Mouse (Mus musculus) heart, embryonic 11.5 days (tissue): ENCODE results near the gene Rpl23a. TPM values are rescaled to one million over a fixed set of nuclear protein-coding genes. Genes with fewer than 3 reads are reported as not detected.
"Not testable (repeated sequence)": the region's sequence is repeated elsewhere in the genome, so short reads cannot be mapped to it uniquely, and the experiment has no call there.

Source experiments
- ATAC-seq: fragments of 200-750 bp; cut with Nextera tagmentation; replicated peaks from 2 replicates; pipeline ENCODE4 v1.8.0; 2017; ENCODE audit warnings: moderate library complexity; ENCODE audit not compliant: insufficient number of reproducible peaks, low FRiP score, low TSS enrichment
- H3K27ac ChIP-seq: fragments of 300-500 bp; sonication (generic); 2 replicates; pipeline ENCODE4 v1.5.1; 2014; ENCODE audit warnings: mild to moderate bottlenecking, low read depth, low read length
- H3K27me3 ChIP-seq: fragments of 300-500 bp; sonication (generic); 2 replicates; pipeline ENCODE4 v1.6.1; 2014; ENCODE audit warnings: mild to moderate bottlenecking, low read length, mixed read lengths; ENCODE audit not compliant: control insufficient read depth, insufficient read depth
- H3K36me3 ChIP-seq: fragments of 300-500 bp; sonication (generic); 2 replicates; pipeline ENCODE4 v1.6.1; 2014; ENCODE audit warnings: mild to moderate bottlenecking, low read length, moderate library complexity, mixed read lengths; ENCODE audit not compliant: control insufficient read depth, insufficient read depth
- H3K4me1 ChIP-seq: fragments of 300-500 bp; sonication (generic); 2 replicates; pipeline ENCODE4 v1.6.1; 2014; ENCODE audit warnings: low read length; ENCODE audit not compliant: control insufficient read depth, insufficient read depth
- H3K4me2 ChIP-seq: fragments of 300-500 bp; sonication (generic); 2 replicates; pipeline ENCODE4 v1.6.1; 2014; ENCODE audit warnings: mild to moderate bottlenecking, moderate library complexity
- H3K4me3 ChIP-seq: fragments of 300-500 bp; sonication (generic); 2 replicates; pipeline ENCODE4 v1.5.1; 2014; ENCODE audit warnings: low read depth, low read length
- H3K9ac ChIP-seq: fragments of 300-500 bp; sonication (generic); 2 replicates; pipeline ENCODE4 v1.6.1; 2014; ENCODE audit warnings: mild to moderate bottlenecking, low read depth, low read length, moderate library complexity
- H3K9me3 ChIP-seq: fragments of 300-500 bp; sonication (generic); replicated peaks from 2 replicates; pipeline ENCODE4 v1.6.1; 2016; ENCODE audit warnings: low read length; ENCODE audit not compliant: control insufficient read depth
- WGBS: fragments of 180-500 bp; shearing (Covaris S2); extraction: QIAGEN DNeasy Blood & Tissue Kit; methylation state at CpG from one replicate; pipeline ENCODE4 v1.1.7; 2014; ENCODE audit not compliant: insufficient replicate concordance; 5-methylcytosine and 5-hydroxymethylcytosine counted together
- polyA plus RNA-seq: library from polyadenylated mRNA; unstranded; fragments of >200 nt; fragmentation: Nextera tagmentation; extraction: Ambion mirVana; gene quantifications from 2 replicates; pipeline ENCODE4 v1.2.1, GENCODE M21; 2014

The Rpl23a gene
- polyA plus RNA-seq, 1 experiment from 2014 or later: 1,178 TPM

- peak; percentile 76 for ATAC-seq
- WGBS: 2% methylated on average over 41 of the region's 42 CpGs
- peak overlapping the region; percentile 78 for H3K4me3 ChIP-seq
These were observed 6.1 kb upstream of the Rpl23a start for GRCm38 (mm10) chr11:78189234-78190040.

GRCm38 (mm10) chr11:78188331-78189233, 5.2 kb upstream of the Rpl23a start, which contains the start of gene Rab34:
TSS of gene Rab34 (plus strand) at chr11:78188430.
- Histone ChIP-seq H3K27me3 (no peaks in the 10 kb centered on the region; the same call in 1 of the 2 replicates), H3K36me3 (peaks cover 20% of the 10 kb centered on the region), H3K9me3 (no peaks in the 10 kb centered on the region), H3K27ac (peak within 1 kb of the TSS; percentile 94), H3K9ac (peak within 1 kb of the TSS; percentile 84), H3K4me3 (peak within 1 kb of the TSS; percentile 78), H3K4me2 (peak within 1 kb of the TSS; percentile 79), H3K4me1 (peaks cover 9% of the 10 kb centered on the region)
- under 1% methylated on average over 77 of the region's 80 CpGs for whole genome bisulfite sequencing
- ATAC-seq: peak; percentile 80

More at GRCm38 (mm10) chr11:78189234-78190040, 6.1 kb upstream of the Rpl23a start:
- peaks cover 5% of the 10 kb centered on the region for H3K4me1 ChIP-seq
- no peaks in the 10 kb centered on the region for H3K9me3 ChIP-seq
- H3K4me2 ChIP-seq: peak overlapping the region; percentile 79
- no peaks in the 10 kb centered on the region; the same call in 1 of the 2 replicates for H3K27me3 ChIP-seq
- H3K27ac ChIP-seq: peak overlapping the region; percentile 94
- peak overlapping the region; percentile 84 for H3K9ac ChIP-seq
- H3K36me3 ChIP-seq: peaks cover 20% of the 10 kb centered on the region

GRCm38 (mm10) chr11:78184702-78185101, 1.3 kb upstream of the Rpl23a start:
- 92% methylated on average over 6 of the region's 6 CpGs for WGBS
- H3K27ac ChIP-seq, H3K4me3 ChIP-seq, ATAC-seq, H3K9me3 ChIP-seq, H3K27me3 ChIP-seq, H3K4me2 ChIP-seq, H3K9ac ChIP-seq: not testable (repeated sequence)
- Histone ChIP-seq H3K4me1 (peaks cover 26% of the 10 kb centered on the region), H3K36me3 (peaks cover 18% of the 10 kb centered on the region)

GRCm38 (mm10) chr11:78183884-78184514, 615 bp upstream of the Rpl23a start:
- Histone ChIP-seq H3K9me3 (no peaks in the 10 kb centered on the region), H3K27ac (peak overlapping the region; percentile 15; the same call in 1 of the 2 replicates), H3K4me1 (peaks cover 32% of the 10 kb centered on the region), H3K27me3 (no peaks in the 10 kb centered on the region; the same call in 1 of the 2 replicates), H3K4me2 (peak overlapping the region; percentile 81), H3K4me3 (peak overlapping the region; percentile 78), H3K9ac (no peak overlapping the region), H3K36me3 (peaks cover 22% of the 10 kb centered on the region)
- WGBS: 55% methylated on average over 10 of the region's 10 CpGs
- no peak for ATAC-seq

- no peak for ATAC-seq
- peak overlapping the region; percentile 85 for H3K9ac ChIP-seq
- no peaks in the 10 kb centered on the region for H3K9me3 ChIP-seq
- peak overlapping the region; percentile 79; the same call in 1 of the 2 replicates for H3K27ac ChIP-seq
- no peaks in the 10 kb centered on the region for H3K27me3 ChIP-seq
- peak overlapping the region; percentile 78 for H3K4me3 ChIP-seq
- H3K4me2 ChIP-seq: peak overlapping the region; percentile 81
- H3K36me3 ChIP-seq: peaks cover 22% of the 10 kb centered on the region
- WGBS: 5% methylated on average over 7 of the region's 7 CpGs
- H3K4me1 ChIP-seq: peaks cover 35% of the 10 kb centered on the region
These were observed 934 bp downstream of the Rpl23a start for GRCm38 (mm10) chr11:78182450-78182849.

- 0 out of 2 replicates have a peak overlapping the region, but pooled peaks have one; percentile 10 for H3K27ac ChIP-seq
- H3K4me1 ChIP-seq: peaks cover 38% of the 10 kb centered on the region
- peak overlapping the region; percentile 85 for H3K9ac ChIP-seq
- H3K4me3 ChIP-seq: peak overlapping the region; percentile 78
- peaks cover 22% of the 10 kb centered on the region for H3K36me3 ChIP-seq
- no peaks in the 10 kb centered on the region for H3K9me3 ChIP-seq
- peak overlapping the region; percentile 81 for H3K4me2 ChIP-seq
- ATAC-seq: no peak
- no peaks in the 10 kb centered on the region for H3K27me3 ChIP-seq
- WGBS: 44% methylated on average over 2 of the region's 2 CpGs
These were observed 1.5 kb downstream of the Rpl23a start for GRCm38 (mm10) chr11:78181830-78182357.

- Histone ChIP-seq H3K9ac (no peak overlapping the region; the same call in 1 of the 2 replicates), H3K4me1 (peaks cover 38% of the 10 kb centered on the region), H3K4me3 (peak overlapping the region; percentile 69; the same call in 1 of the 2 replicates), H3K27ac (peak overlapping the region; percentile 5; the same call in 1 of the 2 replicates), H3K27me3 (no peaks in the 10 kb centered on the region), H3K4me2 (peak overlapping the region; percentile 91), H3K9me3 (no peaks in the 10 kb centered on the region), H3K36me3 (peaks cover 22% of the 10 kb centered on the region)
- no peak for ATAC-seq
- WGBS: 64% methylated on average over 6 of the region's 6 CpGs
These were observed 3.2 kb downstream of the Rpl23a start for GRCm38 (mm10) chr11:78180081-78180761.
